Mouse (Mus musculus) heart, postnatal 0 days (tissue): ENCODE data around the gene Slc25a33. TPM values are rescaled to one million over a fixed set of nuclear protein-coding genes. Genes with fewer than 3 reads are reported as not detected.
A peak's percentile ranks its signal among the peaks of the same experiment; 100 is the strongest.

ENCODE experiments used
- ATAC-seq: fragments of 200-750 bp; cut with Nextera tagmentation; 2 replicates; pipeline ENCODE4 v1.8.0; 2017; ENCODE audit warnings: low read depth, moderate number of reproducible peaks, moderate library complexity; ENCODE audit not compliant: insufficient read depth
- DNase-seq: peaks from one replicate; pipeline ENCODE4 v3.0.0-alpha.2; 2016; ENCODE audit warnings: low spot score
- H3K27ac ChIP-seq: fragments of 300-500 bp; sonication (generic); 2 replicates; pipeline ENCODE4 v1.5.1; 2014; ENCODE audit warnings: low read depth, mild to moderate bottlenecking
- H3K27me3 ChIP-seq: fragments of 300-500 bp; sonication (generic); 2 replicates; pipeline ENCODE4 v1.6.1; 2014; ENCODE audit warnings: low read length, mixed read lengths; ENCODE audit not compliant: control insufficient read depth, insufficient read depth
- H3K36me3 ChIP-seq: fragments of 300-500 bp; sonication (generic); replicated peaks from 2 replicates; pipeline ENCODE4 v1.6.1; 2014; ENCODE audit warnings: low read length, mixed read lengths; ENCODE audit not compliant: control insufficient read depth, insufficient read depth
- H3K4me1 ChIP-seq: fragments of 300-500 bp; sonication (generic); 2 replicates; pipeline ENCODE4 v1.6.1; 2014; ENCODE audit warnings: antibody characterized with exemption; ENCODE audit not compliant: control insufficient read depth, insufficient read depth
- H3K4me2 ChIP-seq: fragments of 300-500 bp; sonication (generic); 2 replicates; pipeline ENCODE4 v1.6.1; 2014; ENCODE audit warnings: low read depth, mild to moderate bottlenecking, low read length, moderate library complexity
- H3K4me3 ChIP-seq: fragments of 300-500 bp; sonication (generic); 2 replicates; pipeline ENCODE4 v1.5.1; 2014; ENCODE audit warnings: low read depth, low read length
- H3K9ac ChIP-seq: fragments of 300-500 bp; sonication (generic); replicated peaks from 2 replicates; pipeline ENCODE4 v1.6.1; 2014; ENCODE audit warnings: low read depth, low read length, mixed read lengths
- H3K9me3 ChIP-seq: fragments of 300-500 bp; sonication (generic); replicated peaks from 2 replicates; pipeline ENCODE4 v1.6.1; 2016; ENCODE audit warnings: low read length; ENCODE audit not compliant: control insufficient read depth
- CTCF ChIP-seq: IDR thresholded peaks from 2 replicates; pipeline ENCODE4 v1.5.1; 2016; ENCODE audit warnings: antibody characterized with exemption, control low read depth, low read depth
- EP300 ChIP-seq: IDR thresholded peaks from 2 replicates; pipeline ENCODE4 v1.6.1; 2016; ENCODE audit warnings: antibody characterized with exemption, low read depth
- WGBS: fragments of 180-500 bp; shearing (Covaris S2); extraction: QIAGEN DNeasy Blood & Tissue Kit; methylation state at CpG from one replicate; pipeline ENCODE4 v1.1.7; 2014; 5-methylcytosine and 5-hydroxymethylcytosine counted together
- polyA plus RNA-seq: library from polyadenylated mRNA; unstranded; fragments of >200 nt; fragmentation: Nextera tagmentation; extraction: Ambion mirVana; gene quantifications from 2 replicates; pipeline ENCODE4 v1.2.1, GENCODE M21; 2015
- total RNA-seq: library from RNA; depleted of rRNA; stranded (reverse); fragments of >200 nt; gene quantifications from 2 replicates; pipeline ENCODE4 v1.2.3, GENCODE M21; 2014; ENCODE audit warnings: low replicate concordance

Gene Slc25a33
- total and polyA plus RNA-seq, 2 experiments from 2014 or later = 3.0 to 15.1 TPM

DNA sequence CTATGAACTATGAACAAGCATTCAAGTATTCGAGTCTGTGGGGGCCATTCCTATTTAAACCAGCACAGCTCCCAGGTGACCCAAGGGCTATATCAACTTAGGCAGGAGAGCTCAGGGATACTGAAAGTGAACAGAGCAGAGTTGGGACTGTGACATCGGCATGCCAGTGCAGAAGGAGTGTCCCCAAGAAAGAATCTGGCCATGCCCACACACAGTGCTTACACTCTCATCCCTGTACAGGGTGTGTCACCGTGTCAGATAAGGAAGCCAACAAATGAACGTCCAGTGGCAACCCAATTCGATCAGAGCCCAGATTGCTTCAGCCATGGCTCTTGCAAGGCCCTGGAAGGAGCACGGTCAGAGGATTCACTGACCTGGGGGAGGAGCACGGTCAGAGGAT, 68.8 kb downstream of the Slc25a33 start:
- WGBS = 55% methylated on average over 7 of the region's 7 CpGs
- Histone ChIP-seq H3K4me1 (peaks cover 6% of the 10 kb centered on the region), H3K4me3 (no peak overlapping the region), H3K4me2 (no peak overlapping the region), H3K27me3 (no peaks in the 10 kb centered on the region), H3K9ac (no peak overlapping the region), H3K36me3 (no peaks in the 10 kb centered on the region), H3K27ac (no peak overlapping the region), H3K9me3 (no peaks in the 10 kb centered on the region)
- ATAC-seq (no peak), DNase-seq (no peak)
- TF ChIP-seq CTCF (no peak), EP300 (no peak)

DNA sequence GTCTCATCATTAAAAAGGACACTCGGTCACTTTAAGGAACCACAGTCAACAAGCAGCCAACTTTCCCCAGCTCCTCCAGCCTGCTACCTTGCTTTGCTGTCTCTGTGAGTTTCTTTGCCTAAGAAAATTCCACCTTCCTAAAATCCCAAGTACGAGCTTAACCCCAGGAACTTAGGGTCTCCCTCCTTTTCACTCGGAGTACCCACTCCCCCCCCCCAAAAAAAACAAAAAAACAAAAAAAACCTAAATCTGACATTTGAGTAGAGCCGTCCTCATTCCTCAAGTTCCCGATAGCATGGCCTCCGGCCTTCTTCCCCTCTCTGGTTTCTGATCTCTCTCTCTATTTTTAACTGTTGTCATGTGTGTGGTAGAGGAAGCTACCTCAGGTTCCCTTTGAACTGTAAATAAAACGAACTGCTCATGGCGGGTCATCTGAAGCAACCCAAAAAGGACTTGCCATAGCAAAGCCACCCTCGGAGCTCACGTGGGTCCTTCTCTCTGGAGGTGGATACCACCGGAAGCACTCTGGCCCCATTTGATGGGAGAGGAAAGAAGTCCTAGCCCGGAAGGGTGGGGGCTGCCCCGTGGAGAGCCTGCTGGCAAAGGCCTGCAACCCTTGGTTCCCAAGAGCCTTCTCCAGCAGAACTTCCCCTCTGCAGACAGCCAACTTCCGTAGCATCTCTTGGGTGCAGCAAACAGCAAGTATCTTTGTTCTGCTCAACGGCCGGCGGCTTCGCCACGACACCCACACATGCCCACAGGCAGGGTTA, 71.7 kb downstream of the Slc25a33 start, which contains the start of gene Pik3cd:
Pik3cd (minus strand) TSS at position 362 of the 770 bp plus-strand sequence.
- DNase-seq (no peak), ATAC-seq (no peak)
- no peak for TF ChIP-seq EP300
- TF ChIP-seq CTCF = no peak
- Histone ChIP-seq H3K4me3 (no peak within 1 kb of the TSS), H3K36me3 (no peaks in the 10 kb centered on the region), H3K27ac (peak within 1 kb of the TSS; percentile 26; the same call in 1 of the 2 replicates), H3K4me2 (peak within 1 kb of the TSS; percentile 30; the same call in 1 of the 2 replicates), H3K9me3 (no peaks in the 10 kb centered on the region), H3K27me3 (peaks cover 2% of the 10 kb centered on the region; the same call in 1 of the 2 replicates), H3K9ac (no peak within 1 kb of the TSS), H3K4me1 (peaks cover 6% of the 10 kb centered on the region)
- WGBS = 45% methylated on average over 19 of the region's 19 CpGs

DNA sequence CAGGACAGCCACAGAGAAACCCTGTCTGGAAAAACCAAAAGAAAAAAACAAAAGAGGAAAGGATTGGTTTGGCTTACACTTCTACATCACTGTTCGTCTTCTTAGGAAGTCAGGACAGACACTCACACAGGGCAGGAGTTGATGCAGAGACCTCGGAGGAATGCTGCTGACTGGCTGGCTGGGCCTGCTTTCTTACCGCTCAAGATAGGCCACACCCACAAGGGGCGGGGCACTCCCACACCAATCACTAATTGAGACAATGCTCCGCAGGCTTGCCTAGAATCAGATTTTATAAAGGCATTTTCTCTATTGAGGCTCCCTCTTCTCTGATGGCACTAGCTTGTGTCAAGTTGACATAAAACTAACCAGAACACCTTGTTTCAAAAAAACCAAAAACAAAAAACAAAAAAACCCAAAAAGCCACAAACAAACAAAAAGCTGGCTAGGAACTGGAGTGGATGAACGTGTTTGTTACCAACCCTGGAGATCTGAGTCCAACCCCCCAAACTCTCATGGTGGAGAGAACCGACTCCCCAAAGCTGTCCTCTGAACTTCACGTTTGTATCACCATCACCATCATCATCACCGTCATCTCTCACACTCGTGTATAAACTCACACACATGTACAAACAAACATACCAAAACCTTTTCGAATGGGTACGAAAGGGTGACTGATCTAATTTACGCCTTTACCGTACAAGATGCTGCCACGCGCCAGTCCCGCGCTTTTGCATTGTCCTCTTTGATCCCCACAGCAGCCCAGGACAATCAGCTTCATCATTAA, 72.5 kb downstream of the Slc25a33 start:
- H3K4me3 ChIP-seq = no peak overlapping the region
- WGBS = 70% methylated on average over 18 of the region's 18 CpGs
- peaks cover 7% of the 10 kb centered on the region; the same call in 1 of the 2 replicates for H3K27me3 ChIP-seq
- no peak for TF ChIP-seq EP300
- no peak for TF ChIP-seq CTCF
- peaks cover 8% of the 10 kb centered on the region for H3K4me1 ChIP-seq
- no peaks in the 10 kb centered on the region for H3K9me3 ChIP-seq
- no peak overlapping the region; the same call in 1 of the 2 replicates for H3K4me2 ChIP-seq
- DNase-seq = no peak
- H3K36me3 ChIP-seq = no peaks in the 10 kb centered on the region
- no peak overlapping the region for H3K9ac ChIP-seq
- no peak for ATAC-seq
- no peak overlapping the region for H3K27ac ChIP-seq

DNA sequence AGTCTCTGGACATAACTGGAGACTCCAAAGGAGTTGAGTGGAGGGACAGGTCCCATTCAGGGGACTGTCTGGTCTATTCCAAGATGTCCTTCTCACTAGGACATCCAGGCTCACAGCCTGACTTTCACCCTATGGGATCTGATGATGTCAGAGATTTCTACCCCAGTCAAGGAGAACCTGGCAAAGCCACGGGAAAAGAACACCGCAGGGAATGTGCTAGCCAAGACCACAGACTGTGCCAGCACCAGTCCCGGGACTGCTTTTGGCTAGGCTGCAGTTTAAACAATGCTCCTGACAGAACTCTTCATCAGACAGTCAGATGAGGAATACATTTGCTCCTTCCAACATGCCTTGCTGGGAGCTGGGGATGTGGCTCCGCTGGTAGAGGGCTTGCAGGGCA, 74.1 kb downstream of the Slc25a33 start:
- Histone ChIP-seq H3K9ac (no peak overlapping the region), H3K9me3 (no peaks in the 10 kb centered on the region), H3K27ac (no peak overlapping the region), H3K36me3 (no peaks in the 10 kb centered on the region), H3K4me1 (peaks cover 14% of the 10 kb centered on the region), H3K4me3 (no peak overlapping the region), H3K27me3 (peaks cover 7% of the 10 kb centered on the region; the same call in 1 of the 2 replicates), H3K4me2 (no peak overlapping the region)
- no peak for DNase-seq
- WGBS = 75% methylated on average over 4 of the region's 4 CpGs
- TF ChIP-seq CTCF (no peak), EP300 (no peak)
- ATAC-seq = no peak

DNA sequence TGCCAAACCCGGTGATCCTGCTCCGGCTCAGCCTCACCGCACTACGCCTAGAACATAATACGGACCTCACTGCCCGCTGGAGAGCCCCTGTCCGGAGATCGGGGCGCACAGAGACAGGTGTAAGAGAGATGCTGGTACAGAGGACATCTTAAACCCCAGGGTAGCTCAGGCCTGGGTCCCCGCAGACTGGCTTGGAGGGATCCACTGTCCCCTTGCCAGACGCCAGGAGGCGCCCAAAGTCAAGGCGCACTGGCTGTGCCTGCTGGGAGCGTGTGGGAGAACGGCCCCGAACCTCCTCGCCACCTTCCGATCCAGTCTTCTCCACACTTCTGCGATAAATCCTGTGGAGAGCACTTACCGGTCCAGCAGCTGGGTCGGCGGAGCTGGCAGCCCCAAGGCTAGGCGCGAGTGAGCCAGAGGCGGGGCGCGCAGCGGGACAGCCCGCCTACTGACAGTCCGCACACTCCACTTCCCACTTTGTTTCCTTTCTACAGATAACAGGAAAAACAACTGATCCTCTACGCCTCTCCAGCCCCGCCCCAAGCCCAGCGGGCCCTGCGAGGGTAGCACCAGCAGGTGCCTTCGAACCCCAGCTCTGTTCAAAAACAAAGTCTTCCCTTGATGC, 75.8 kb downstream of the Slc25a33 start:
- H3K4me2 ChIP-seq = peak overlapping the region; percentile 65
- peaks cover 7% of the 10 kb centered on the region; the same call in 1 of the 2 replicates for H3K27me3 ChIP-seq
- peak; percentile 66 for DNase-seq
- H3K27ac ChIP-seq = peak overlapping the region; percentile 39; the same call in 1 of the 2 replicates
- H3K4me3 ChIP-seq = peak overlapping the region; percentile 51
- H3K36me3 ChIP-seq = no peaks in the 10 kb centered on the region
- H3K9me3 ChIP-seq = no peaks in the 10 kb centered on the region
- ATAC-seq = peak; percentile 72
- peaks cover 14% of the 10 kb centered on the region for H3K4me1 ChIP-seq
- TF ChIP-seq CTCF (peak; percentile 58), EP300 (no peak)
- 1% methylated on average over 35 of the region's 35 CpGs for WGBS
- H3K9ac ChIP-seq = peak overlapping the region; percentile 37
